Mouse (Mus musculus) lung, postnatal 0 days (tissue): ENCODE results near the gene Fam92b.

Experiments
- CTCF ChIP-seq: IDR thresholded peaks from 2 replicates; pipeline ENCODE4 v1.5.1; 2016; ENCODE audit warnings: antibody characterized with exemption, mild to moderate bottlenecking
- EP300 ChIP-seq: IDR thresholded peaks from 2 replicates; pipeline ENCODE4 v1.6.1; 2016; ENCODE audit warnings: antibody characterized with exemption, mild to moderate bottlenecking, control low read depth

- TF ChIP-seq EP300 (no peak), CTCF (no peak)
Measured at GRCm38 (mm10) chr8:120167136-120167535, 10.1 kb downstream of the Fam92b start.
